Mouse (Mus musculus) MEL (cell line): ENCODE measurements around the gene Col4a2. TPM values are rescaled to one million over a fixed set of nuclear protein-coding genes. Genes with fewer than 3 reads are reported as not detected.

Experiments used
- DNase-seq: peaks from one replicate; pipeline ENCODE4 v3.0.0; 2011; ENCODE audit warnings: low read depth, low spot score
- H3K27ac ChIP-seq: 2 replicates; pipeline ENCODE4 v1.5.1; 2012; ENCODE audit warnings: low read depth, mild to moderate bottlenecking, control low read depth, low read length, moderate library complexity; ENCODE audit not compliant: control insufficient read depth
- H3K27me3 ChIP-seq, 2 experiments: fragments of 150-350 bp in 1 of 2; sonication (generic) in 1 of 2; 2 replicates each; pipeline ENCODE4 v1.6.1; 2012; ENCODE audit warnings: low read length in 2 of 2, mild to moderate bottlenecking in 2 of 2, improper control_type of control experiment in 1 of 2, moderate library complexity in 1 of 2; ENCODE audit not compliant: insufficient read depth in 2 of 2, control insufficient read depth in 1 of 2
- H3K36me3 ChIP-seq, 2 experiments: 2 replicates each; pipeline ENCODE4 v1.6.1; 2012 to 2014; ENCODE audit warnings: low read length in 2 of 2, improper control_type of control experiment in 1 of 2, inconsistent platforms in 1 of 2, mild to moderate bottlenecking in 1 of 2; ENCODE audit not compliant: insufficient read depth in 2 of 2, control insufficient read depth in 1 of 2
- H3K4me1 ChIP-seq, 2 experiments: fragments of 150-350 bp in 1 of 2; sonication (generic) in 1 of 2; 2 replicates each; pipeline ENCODE4 v1.6.1; 2012; ENCODE audit warnings: low read length in 2 of 2, improper control_type of control experiment in 1 of 2, mild to moderate bottlenecking in 1 of 2; ENCODE audit not compliant: insufficient read depth in 2 of 2, control insufficient read depth in 1 of 2
- H3K4me3 ChIP-seq, 2 experiments: fragments of 150-350 bp in 1 of 2; sonication (generic) in 1 of 2; 2 replicates each; pipeline ENCODE4 v1.5.1; 2012; ENCODE audit warnings: low read depth in 2 of 2, low read length in 2 of 2, mild to moderate bottlenecking in 2 of 2, moderate library complexity in 2 of 2, control low read depth in 1 of 2, improper control_type of control experiment in 1 of 2; ENCODE audit not compliant: control insufficient read depth in 1 of 2, insufficient read depth in 1 of 2
- H3K79me2 ChIP-seq: 2 replicates; pipeline ENCODE4 v1.6.1; 2012; ENCODE audit warnings: mild to moderate bottlenecking, low read length, moderate library complexity; ENCODE audit not compliant: control insufficient read depth, poor library complexity, insufficient read depth
- H3K9ac ChIP-seq: 2 replicates; pipeline ENCODE4 v1.6.1; 2012; ENCODE audit warnings: low read depth, mild to moderate bottlenecking, control low read depth, low read length, moderate library complexity; ENCODE audit not compliant: control insufficient read depth, poor library complexity, severe bottlenecking
- H3K9me3 ChIP-seq: fragments of 150-350 bp; sonication (generic); replicated peaks from 2 replicates; pipeline ENCODE4 v1.6.1; 2012; ENCODE audit warnings: mild to moderate bottlenecking, low read length, improper control_type of control experiment, moderate library complexity; ENCODE audit not compliant: insufficient read depth
- CHD1 ChIP-seq: IDR thresholded peaks from 2 replicates; pipeline ENCODE4 v1.6.1; 2012; ENCODE audit warnings: low read depth, mild to moderate bottlenecking, inconsistent platforms, low read length, improper control_type of control experiment
- CHD2 ChIP-seq: IDR thresholded peaks from 2 replicates; pipeline ENCODE4 v1.6.1; 2011; ENCODE audit warnings: low read length, improper control_type of control experiment
- E2F4 ChIP-seq: IDR thresholded peaks from 2 replicates; pipeline ENCODE4 v1.6.1; 2011; ENCODE audit warnings: low read depth, low read length, improper control_type of control experiment, borderline replicate concordance
- EP300 ChIP-seq, 2 experiments: IDR thresholded peaks; 2 replicates each; pipeline ENCODE4 v1.6.1; 2011; ENCODE audit warnings: improper control_type of control experiment in 2 of 2, low read length in 2 of 2, low read depth in 1 of 2, mild to moderate bottlenecking in 1 of 2
- ETS1 ChIP-seq: IDR thresholded peaks from 2 replicates; pipeline ENCODE4 v1.6.1; 2012; ENCODE audit warnings: low read depth, mild to moderate bottlenecking, inconsistent platforms, low read length, improper control_type of control experiment, moderate library complexity
- GABPA ChIP-seq: IDR thresholded peaks from 2 replicates; pipeline ENCODE4 v1.6.1; 2012; ENCODE audit warnings: low read depth, mild to moderate bottlenecking, inconsistent platforms, low read length, improper control_type of control experiment, moderate library complexity
- KAT2A ChIP-seq: conservative IDR thresholded peaks from 2 replicates; pipeline ENCODE4 v1.6.1; 2012; ENCODE audit warnings: low read depth, low read length, improper control_type of control experiment, inconsistent platforms
- MAZ ChIP-seq: IDR thresholded peaks from 2 replicates; pipeline ENCODE4 v1.6.1; 2012; ENCODE audit warnings: low read depth, mild to moderate bottlenecking, inconsistent platforms, low read length, improper control_type of control experiment
- MYC ChIP-seq: IDR thresholded peaks from 2 replicates; pipeline ENCODE4 v1.6.1; 2011; ENCODE audit warnings: low read depth, mild to moderate bottlenecking, low read length, improper control_type of control experiment, moderate library complexity
- NRF1 ChIP-seq: IDR thresholded peaks from 2 replicates; pipeline ENCODE4 v1.6.1; 2014; ENCODE audit warnings: low read depth, mild to moderate bottlenecking, inconsistent platforms, low read length, improper control_type of control experiment, moderate library complexity; ENCODE audit not compliant: poor library complexity, insufficient read depth, severe bottlenecking
- POLR2A ChIP-seq, 2 experiments: IDR thresholded peaks; 2 replicates each; pipeline ENCODE4 v1.6.1; 2011 to 2012; ENCODE audit warnings: low read length in 2 of 2, mild to moderate bottlenecking in 2 of 2, control low read depth in 1 of 2, improper control_type of control experiment in 1 of 2, low read depth in 1 of 2, moderate library complexity in 1 of 2; ENCODE audit not compliant: control insufficient read depth in 1 of 2, insufficient read depth in 1 of 2, poor library complexity in 1 of 2
- POLR2AphosphoS2 ChIP-seq: IDR thresholded peaks from 2 replicates; pipeline ENCODE4 v1.6.1; 2011; ENCODE audit warnings: low read length, improper control_type of control experiment
- UBTF ChIP-seq: IDR thresholded peaks from 2 replicates; pipeline ENCODE4 v1.6.1; 2012; ENCODE audit warnings: low read depth, mild to moderate bottlenecking, inconsistent platforms, low read length, improper control_type of control experiment, moderate library complexity, borderline replicate concordance; ENCODE audit not compliant: insufficient read depth
- USF1 ChIP-seq: IDR thresholded peaks from 2 replicates; pipeline ENCODE4 v1.6.1; 2014; ENCODE audit warnings: low read depth, mild to moderate bottlenecking, inconsistent platforms, low read length, improper control_type of control experiment, moderate library complexity
- polyA plus RNA-seq, 2 experiments: library from polyadenylated mRNA; stranded (reverse) in 1 of 2; unstranded in 1 of 2; fragments of >175 nt in 1 of 2; fragments of >200 nt in 1 of 2; gene quantifications; 2 replicates each; pipeline versions ENCODE4 v1.2.1 to v1.2.4; 2012; ENCODE audit warnings: low replicate concordance in 2 of 2, low read depth in 1 of 2; ENCODE audit not compliant: insufficient read length in 2 of 2, insufficient read depth in 1 of 2, missing spikeins in 1 of 2
- total RNA-seq: library from RNA; depleted of rRNA; stranded (reverse); fragments of 300-350 nt; gene quantifications from 2 replicates; pipeline ENCODE4 v1.2.3, GENCODE M21; 2012

Gene Col4a2
- total and polyA plus RNA-seq, 3 experiments: 0.04 to 0.81 TPM; not detected in 1

DNA sequence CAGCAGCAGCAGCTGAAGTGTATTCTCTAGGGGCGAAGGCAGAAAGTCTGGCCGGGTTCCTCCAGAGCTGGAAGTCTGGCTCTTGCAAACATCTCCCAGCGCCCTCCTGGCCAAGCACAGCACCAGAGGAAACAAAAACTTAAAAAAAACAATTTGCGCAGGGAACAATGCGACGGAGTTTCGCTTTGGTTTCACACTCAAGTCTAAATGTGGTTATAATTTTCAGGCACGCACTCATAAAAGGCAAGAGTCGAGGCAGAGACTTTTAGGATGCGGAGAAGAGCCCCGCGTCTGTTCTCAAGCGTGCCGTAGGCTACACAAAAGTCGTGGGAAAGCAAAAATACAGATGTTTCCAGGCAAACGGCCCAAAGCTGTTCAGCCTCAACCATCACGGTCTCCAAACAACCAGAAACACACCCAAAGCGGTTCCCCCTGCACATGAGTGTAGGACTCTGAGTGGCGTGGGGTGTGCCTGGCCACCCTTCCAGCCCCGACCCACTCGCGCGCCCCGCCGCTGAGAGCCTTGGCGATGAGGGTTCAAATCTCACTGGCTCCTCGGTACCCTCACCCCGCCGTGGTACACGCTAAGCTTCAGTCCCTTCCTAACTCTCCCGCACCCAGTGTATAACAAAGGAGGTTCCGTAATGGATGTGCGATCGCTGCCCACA lies 790 bp upstream of the Col4a2 start:
- no peak for TF ChIP-seq CHD1
- no peak for TF ChIP-seq E2F4
- no peak for TF ChIP-seq MAZ
- TF ChIP-seq POLR2A (IDR thresholded peaks at IDR 0.05; ENCODE audit: control insufficient read depth in 1 of 2, insufficient read depth in 1 of 2, low read depth in 1 of 2, low read length in 2 of 2, poor library complexity in 1 of 2): no peak
- no peak for TF ChIP-seq USF1
- no peak for TF ChIP-seq CHD2
- no peak for TF ChIP-seq EP300 (IDR thresholded peaks at IDR 0.05; ENCODE audit: low read depth in 1 of 2, low read length in 2 of 2)
- TF ChIP-seq NRF1: no peak
- no peak for TF ChIP-seq KAT2A
- no peak for TF ChIP-seq UBTF
- no peak for TF ChIP-seq ETS1
- TF ChIP-seq MYC: no peak
- no peak for TF ChIP-seq GABPA
- Histone ChIP-seq H3K27ac (no peak overlapping the region), H3K79me2 (no peaks in the 10 kb centered on the region), H3K27me3 (no peaks in the 10 kb centered on the region), H3K4me3 (no peak overlapping the region), H3K4me1 (no peaks in the 10 kb centered on the region), H3K9me3 (no peaks in the 10 kb centered on the region), H3K9ac (no peak overlapping the region), H3K36me3 (no peaks in the 10 kb centered on the region)
- DNase-seq: no peak

DNA sequence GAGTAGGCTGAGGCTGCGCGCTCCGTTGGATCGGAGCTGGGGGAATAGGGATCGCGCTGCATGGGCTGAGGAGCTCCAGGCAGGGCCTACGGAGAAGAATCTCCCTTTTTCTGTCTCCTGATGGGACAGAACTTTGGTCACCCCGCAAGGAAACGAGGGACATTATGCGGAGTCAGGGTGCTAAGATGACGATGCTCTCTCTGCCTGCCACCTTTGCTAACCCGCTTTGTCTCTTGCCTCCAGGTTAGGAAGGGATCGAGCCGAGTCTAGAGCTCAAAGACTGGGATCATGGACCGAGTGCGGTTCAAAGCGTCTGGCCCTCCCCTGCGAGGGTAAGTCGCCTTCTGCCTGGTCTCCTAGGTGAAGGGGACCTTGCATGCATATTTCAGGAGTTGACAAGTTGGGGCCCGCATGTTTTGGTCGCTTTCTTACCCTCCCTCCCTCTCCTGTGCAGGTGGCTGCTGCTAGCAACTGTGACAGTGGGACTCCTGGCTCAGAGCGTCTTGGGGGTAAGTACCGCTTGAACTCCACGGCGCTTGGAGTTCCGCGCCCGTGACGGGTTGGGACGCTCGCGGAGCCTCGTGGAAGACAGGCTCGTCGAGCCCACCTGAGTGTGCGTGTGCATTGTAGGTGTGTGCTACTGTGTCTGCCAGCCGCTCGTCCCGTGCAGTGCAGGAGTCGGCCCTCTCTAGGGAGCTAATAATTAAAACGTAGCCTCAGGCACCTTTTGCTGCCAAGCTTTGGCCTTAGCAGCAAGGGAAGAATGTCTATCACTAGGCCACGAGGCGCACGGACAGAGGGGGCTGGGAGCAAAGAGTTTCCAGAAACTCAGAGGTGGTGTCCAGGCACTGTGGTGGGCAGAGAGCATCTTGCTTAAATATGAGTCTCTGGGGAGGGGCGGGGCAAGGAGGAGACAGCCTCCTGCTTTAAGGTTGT lies 839 bp downstream of the Col4a2 start:
- no peaks in the 10 kb centered on the region for H3K36me3 ChIP-seq
- DNase-seq: no peak
- TF ChIP-seq POLR2AphosphoS2 (no peak), MYC (no peak)
- no peaks in the 10 kb centered on the region for H3K79me2 ChIP-seq
- no peaks in the 10 kb centered on the region for H3K9me3 ChIP-seq
- H3K4me3 ChIP-seq: no peak overlapping the region
- H3K27me3 ChIP-seq: no peaks in the 10 kb centered on the region
- H3K4me1 ChIP-seq: no peaks in the 10 kb centered on the region
- no peak overlapping the region for H3K27ac ChIP-seq
- H3K9ac ChIP-seq: no peak overlapping the region
